Mouse (Mus musculus): ENCODE results near the gene Snrpd3.
"Not testable (repeated sequence)": the region's sequence is repeated elsewhere in the genome, so short reads cannot be mapped to it uniquely, and the experiment has no call there.

The Snrpd3 gene

DNA sequence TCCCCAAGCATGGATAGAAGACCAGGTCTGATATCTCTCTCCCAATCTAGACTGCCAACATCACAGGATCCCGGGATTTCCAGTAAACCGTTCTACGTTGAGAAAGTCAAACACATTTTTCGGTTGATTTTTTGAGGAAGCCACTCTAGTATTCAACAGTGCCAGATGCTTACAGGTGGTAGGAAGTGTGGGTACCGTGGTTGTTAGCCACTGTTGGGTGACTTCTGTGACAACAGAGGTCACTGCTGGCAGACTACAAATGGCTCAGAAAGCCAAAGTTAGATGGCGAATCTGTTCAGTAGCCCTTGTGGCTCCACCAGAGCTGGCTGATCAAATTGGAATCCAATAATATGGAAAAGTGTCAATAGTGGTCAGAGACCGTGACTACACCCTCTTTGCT lies 13.7 kb upstream of the Snrpd3 start:
- no peak for DNase-seq

DNA sequence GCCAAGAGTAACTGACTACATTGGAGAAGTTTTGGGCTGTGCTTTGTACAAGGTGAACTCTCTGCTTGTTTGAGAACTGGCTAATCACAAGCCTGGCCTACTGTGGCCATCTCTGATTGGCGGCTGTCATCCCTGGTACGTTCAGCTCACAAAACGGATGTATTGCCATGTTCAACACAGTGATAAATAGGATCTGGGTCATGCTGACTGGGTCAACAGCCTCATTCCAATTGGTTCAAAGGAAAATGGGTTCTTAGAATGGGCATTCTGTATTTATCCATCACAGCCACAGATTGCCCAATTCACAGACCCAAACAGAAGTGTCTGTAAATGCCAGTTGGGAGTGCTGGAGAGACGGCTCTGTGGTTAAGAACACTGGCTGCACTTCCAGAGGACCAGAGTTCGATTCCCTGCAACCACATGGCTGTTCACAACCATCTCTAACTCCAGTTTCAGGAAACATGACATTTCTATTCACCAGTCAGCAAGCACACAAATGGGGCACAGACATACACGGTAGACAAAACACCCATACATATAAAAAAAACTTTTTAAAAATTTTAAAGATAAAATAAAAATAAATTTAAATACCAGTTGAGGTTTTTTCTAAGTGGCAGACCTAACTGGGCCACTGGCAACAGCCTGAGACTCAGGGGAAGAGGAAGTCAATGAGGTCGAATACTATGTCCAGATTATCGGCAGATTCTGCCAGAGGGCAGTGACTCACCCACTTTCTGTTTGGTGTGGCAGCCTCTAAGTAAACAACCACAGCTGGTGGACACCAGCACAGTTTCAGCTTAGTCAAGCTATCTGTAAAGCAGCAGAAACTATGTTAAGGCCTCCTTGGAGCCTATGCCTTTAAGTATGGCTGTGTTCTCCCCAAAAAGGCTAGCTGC lies 12.9 kb upstream of the Snrpd3 start:
- no peak for DNase-seq

DNA sequence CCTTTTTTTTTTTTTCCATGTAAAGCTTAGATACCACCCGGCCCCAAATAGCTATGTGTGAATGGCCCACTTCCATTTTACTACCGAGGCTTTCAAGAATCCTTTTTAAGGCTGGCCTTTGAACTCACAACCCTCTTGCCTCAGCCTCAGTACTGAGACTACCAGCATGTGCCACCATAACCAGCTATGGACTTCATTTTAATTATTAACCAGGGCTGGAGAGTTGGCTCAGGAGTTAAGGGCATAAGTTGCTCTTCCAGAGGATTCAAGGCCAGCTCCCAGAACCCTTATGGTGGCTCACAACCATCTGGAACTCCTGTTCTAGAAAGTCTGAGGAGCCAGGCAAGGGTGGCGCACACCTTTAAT lies 12.2 kb upstream of the Snrpd3 start:
- DNase-seq: no peak

DNA sequence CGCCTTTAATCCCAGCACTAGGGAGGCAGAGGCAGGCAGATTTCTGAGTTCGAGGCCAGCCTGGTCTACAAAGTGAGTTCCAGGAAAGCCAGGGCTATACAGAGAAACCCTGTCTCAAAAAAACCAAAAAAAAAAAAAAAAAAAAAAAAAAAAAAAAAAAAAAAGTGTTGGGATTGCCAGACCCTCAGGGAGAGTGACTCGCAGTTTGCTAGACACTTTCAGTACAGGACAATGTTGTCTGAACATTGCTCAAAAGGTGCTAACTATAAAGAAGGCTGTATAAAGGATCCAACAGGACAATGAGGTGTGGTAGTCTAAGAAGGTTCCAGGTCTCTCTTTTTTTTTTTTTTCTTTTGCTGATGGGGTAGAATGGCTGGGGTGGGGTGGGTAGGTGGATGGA lies 11.4 kb upstream of the Snrpd3 start:
- not testable (repeated sequence) for DNase-seq

DNA sequence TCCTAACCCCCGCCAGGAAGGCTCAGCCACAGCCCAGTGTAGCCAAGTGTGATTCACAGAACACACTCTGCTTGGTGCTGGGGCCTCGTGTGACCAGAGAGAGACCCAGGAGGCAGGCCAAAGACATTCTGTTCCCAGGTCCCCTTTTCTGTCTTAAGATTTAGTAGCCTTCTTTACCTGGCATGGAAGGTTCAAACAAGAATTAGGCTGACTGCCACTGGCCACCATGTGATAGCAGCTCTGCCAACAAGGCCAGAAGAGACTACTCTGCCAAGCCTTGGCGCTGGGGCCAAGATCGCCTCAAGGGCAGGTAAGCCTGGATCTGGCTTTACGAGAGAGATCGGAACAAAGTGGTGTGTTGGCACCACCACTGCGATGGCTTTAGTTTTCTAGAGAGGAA lies 6.9 kb upstream of the Snrpd3 start:
- DNase-seq: peak; percentile 91

DNA sequence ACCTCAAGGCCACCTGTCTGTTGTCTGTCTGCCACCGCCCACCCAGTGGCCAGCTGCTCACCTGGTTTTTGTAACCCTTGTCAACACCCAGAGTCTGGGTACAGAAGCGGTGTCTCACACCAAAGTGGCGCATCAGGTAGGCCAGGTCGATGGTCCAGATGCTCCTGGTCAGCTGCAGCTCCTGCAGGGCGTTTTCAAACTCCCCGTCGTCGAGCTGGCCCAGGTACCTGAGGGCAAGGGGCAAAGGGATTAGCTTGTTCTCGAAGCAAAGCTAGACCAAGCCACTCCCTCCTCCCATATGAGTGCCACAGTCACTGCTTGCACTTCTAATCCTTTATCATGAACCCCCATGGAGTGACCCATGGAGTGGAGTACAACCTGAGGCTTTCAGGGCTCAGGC lies 6.3 kb upstream of the Snrpd3 start:
- peak in 1 of 2 experiments; percentile 38 for DNase-seq

DNA sequence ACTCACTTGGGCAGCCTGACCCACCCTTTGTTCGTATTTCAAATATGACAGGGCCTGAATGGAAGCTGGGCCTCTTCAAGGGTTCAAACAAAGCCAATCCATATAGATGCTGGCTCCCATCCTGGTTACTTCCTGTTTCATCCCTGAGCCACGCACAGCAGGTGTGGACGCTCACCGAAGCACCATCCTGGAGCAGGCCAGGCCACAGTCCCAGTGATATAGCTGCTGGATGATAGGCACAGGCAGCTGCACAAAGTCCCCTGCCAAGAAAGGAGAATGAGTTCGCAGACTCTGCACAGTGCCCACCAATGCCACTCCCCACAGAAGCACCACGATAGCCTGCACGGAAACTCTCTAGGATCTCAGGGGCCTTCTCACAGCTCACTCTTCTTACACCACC lies 5.5 kb upstream of the Snrpd3 start:
- DNase-seq: no peak

DNA sequence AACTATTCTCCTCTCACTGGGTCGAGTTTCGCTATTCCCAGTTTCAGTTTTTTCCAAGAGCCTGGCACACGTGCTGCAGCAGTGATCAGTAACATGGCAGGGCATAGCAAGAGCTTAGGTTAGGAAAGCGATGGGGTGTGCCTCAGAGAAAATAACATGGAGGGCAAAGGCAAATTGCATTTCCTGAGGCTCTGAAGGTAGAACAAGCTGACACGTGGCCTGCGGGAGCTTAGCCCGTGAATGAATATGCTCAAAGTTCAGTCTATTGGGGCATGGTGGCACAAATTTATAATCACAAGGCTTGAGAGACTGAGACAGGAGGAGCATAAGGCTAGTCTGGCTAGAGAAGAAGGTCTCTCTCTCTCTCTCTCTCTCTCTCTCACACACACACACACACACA lies 4.6 kb upstream of the Snrpd3 start:
- no peak for DNase-seq

DNA sequence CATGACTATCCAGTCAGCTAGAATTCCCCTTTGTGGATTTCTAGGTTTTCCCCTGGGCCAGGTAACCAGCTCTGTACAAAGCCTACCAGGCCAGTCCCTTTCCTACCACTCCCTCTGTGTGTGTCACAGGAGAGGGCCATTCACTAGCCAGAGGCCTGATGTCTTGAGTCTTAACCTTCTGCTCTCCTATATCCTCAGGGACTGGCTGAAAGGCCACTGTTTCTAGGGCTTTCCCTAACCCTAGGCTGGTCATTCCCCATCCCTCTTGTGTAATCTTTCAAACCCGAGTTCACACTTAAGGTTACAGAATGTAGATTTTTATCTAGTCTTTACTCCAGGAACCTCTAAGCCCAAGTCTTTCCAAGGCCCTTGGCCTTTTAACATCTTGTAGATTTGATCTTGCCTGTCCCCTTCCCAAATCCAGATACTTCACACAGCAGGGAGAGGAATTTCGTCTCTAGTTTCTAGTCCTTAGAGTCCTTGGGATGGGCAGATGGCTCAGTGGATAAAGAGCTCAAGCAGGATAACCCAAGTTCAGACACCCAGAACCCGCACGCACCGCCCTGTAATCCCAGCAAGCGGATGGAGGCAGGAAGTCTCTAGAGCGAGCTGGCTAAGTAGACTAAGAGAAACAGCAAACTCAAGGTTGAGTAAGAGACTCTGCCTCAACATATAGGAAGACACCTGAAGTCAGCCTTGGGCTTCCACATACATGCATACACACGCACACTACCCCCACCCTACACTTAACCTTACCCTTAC lies 3.9 kb upstream of the Snrpd3 start:
- no peak for DNase-seq

DNA sequence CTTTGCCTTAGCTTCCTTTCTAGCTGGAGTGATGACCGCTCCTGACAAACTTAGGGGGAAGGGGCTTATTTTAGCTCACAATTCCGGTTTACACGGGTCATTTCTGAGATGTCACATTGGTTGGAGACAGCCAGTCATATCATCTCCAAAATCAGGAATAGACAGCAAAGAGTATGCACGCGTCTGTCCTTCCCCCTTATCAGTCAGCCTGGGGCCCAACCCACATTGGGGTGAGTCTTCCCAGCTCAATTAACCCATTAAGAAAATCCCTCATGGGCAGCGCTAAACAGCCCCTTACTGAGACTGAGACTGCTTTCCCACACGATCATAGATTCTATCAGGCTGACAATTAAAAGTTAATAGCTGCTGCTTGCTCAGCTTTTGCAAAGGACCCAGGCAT lies 3.0 kb upstream of the Snrpd3 start:
- DNase-seq: no peak

DNA sequence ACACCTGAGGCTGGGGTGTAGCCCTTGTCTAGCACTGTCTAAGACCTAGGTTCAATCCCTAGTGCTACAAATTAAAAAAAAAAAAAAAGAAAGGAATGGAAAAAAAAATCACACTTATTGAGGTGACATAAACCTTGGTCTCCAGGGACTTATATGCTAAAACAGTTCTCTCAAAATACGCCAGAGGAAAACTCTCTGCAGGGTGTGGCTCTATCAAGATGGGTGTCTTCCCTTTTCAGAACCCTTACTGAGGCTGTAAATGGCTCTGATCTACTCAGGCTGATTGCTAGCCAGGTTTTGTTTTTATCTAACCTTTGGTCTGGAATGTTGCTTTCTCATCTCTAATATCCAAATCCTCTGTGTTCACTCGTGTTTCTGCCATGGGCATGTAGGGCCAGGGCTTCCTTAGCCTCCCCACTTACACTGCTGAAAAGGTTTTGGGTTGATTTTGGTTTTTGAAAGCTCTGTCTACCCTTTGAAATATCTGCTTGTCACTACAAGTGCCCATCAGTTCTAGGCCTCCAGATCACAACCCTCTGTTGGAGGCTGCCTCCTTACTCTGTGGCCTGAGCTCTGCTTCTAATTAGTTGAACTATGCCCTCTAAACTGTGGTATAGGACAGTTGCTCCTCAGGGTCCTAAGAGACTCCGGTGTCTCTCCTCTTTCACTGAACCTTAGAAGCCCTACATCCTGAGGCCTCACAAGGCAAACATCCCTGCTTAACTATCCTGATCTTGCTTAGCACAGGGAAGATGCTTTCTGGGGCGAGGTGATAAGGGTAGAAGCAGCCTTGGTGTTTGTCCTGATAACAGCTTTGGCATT lies 1.9 kb upstream of the Snrpd3 start:
- DNase-seq: no peak

DNA sequence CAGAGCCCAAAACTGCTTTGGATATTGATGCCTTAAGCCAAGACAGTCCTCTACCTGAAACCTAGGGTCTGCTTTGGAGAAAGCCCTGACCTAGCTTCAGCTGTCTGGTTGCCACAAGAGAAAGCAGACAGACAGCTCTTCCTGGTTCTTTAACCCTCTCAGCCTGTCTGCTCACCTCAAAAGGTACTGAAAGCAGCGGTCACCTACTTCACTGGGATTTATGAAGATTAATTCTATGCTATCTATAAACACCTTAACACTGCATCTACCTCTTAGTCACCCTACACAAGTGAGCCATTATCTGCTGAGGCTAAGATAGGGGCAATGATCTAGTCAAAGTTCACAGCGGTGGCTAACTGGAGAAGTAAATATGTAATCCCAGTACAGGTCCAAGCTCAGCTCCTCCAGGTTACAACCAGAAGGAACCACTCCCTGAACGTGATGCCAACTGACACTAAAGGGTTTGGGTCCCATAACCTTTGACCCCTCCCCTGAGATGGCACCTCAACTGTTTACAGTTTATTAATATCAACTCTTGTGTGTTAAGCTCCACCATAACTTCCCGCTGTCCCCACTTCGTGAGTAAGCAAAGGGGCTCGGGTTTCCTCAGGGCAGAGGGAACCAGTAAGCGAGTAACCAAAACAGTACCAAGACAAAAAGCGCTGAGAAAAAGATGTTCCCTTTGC lies 1.2 kb upstream of the Snrpd3 start:
- DNase-seq: peak in 1 of 2 experiments; percentile 32

DNA sequence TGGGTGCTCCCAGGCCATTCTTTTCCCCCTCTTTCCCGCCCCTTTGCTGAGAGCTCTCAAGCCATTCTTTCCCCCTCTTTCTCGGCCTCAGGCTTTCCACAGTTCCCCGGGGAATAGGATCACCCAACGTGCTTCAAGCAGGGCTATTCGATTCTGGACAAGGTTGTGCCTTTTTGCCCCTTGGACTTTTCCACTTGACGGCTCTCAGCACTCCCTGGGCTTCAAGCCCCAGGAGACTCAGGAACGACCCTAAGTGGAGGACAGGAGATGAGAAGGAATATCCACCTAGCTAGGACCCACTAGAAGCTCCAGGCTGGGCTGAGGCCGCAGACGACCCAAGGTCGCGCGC lies 653 bp upstream of the Snrpd3 start:
- no peak for DNase-seq

DNA sequence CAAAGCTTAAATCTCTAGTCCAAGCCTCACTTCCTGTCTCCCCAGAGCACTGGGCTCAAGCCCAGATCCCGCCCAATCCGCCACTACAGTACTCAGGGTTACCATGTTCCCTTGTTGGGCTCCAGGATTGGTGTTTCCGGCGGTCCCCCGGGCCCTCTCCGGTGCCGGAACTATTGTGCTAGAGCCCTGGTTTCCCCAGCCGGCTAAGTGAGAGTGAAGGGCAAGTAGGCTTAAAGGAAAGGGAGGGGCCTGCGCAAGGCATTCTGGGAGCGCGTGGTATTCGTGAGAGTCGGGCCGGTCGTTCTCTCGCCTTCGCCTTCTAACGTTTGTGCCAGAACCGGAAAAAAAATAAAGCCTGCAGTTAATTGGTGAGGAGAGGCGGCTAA lies 400 bp downstream of the Snrpd3 start, which contains the start of gene Gucd1:
TSS of gene Gucd1 (minus strand) at position 215 of the 386 bp plus-strand sequence.
- DNase-seq: peak; percentile 97 to 99

DNA sequence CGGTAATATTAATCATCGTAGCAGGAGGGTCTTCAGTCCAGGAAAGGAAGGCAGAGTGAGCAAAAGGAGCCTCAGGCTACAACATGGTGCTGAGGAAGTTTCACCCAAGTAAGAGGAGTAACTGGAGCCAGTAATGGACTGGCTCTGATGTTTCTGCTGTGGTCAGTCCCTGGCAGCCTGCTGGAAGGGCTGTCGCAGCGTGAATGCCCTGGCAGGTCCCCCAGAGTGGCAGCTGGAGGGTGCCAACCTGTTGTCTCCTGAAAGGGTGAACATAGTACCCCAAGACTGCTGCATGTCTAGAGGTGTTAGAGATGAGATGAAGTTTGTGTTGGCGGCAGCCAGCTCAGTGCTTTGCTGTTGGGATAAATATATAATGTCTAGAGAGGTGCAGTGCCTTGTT lies 3.2 kb downstream of the Snrpd3 start:
- DNase-seq: no peak

DNA sequence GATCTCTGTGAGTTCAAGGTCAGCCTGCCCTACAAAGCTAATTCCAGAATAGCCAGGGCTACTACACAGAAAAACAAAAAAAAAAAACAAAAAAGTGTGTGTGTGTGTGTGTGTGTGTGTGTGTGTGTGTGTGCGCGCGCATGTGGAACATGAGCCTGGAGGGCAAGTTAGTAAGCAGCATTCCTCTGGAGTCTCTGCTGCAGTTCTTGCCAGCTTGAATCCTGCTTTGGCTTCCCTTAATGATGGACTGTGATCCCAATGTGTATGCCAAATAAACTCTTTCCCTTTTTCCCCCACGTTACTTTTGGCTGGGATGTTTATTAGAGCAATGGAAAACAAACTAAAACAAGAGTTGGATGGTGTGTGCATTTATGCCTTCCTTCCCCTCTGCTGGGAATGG lies 4.3 kb downstream of the Snrpd3 start:
- DNase-seq: no peak

DNA sequence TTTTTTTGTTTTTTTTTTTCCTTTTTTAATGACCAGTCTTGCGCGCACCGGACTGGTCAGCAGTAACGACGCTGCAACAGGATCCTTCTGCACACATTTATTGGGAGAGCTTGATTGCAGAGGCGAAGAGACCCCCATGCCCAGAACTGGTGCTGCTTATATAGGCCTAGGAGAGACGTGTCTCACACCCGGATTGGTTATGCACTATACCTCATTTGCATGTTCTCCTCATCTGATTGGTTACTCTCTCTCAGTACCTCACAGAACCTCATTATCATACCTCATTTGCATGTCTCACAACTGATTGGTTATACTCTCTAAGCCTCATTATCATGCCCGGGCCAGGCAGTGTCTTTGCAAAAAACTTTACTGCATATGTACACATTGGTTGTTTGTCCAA lies 8.1 kb downstream of the Snrpd3 start:
- not testable (repeated sequence) for DNase-seq

DNA sequence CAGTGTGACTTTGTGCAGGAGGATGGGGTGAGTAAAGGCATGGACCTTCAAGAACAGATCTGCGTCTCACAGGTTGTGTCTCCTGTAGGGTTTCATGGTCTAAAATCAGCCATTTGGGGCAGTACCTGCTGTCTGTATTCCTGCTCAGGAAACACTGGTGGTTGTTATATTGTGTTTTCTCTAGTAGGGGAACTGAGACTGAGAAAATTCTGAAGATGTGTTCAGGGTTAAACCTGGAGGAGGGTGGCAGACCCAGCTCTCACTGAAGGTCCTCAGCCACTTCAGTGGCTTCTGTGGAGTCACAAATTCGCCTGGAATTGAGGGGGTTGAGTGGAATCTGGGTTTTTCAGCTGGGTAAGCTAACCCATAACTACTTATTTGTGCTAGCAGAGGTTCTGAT lies 13.0 kb downstream of the Snrpd3 start:
- no peak for DNase-seq

DNA sequence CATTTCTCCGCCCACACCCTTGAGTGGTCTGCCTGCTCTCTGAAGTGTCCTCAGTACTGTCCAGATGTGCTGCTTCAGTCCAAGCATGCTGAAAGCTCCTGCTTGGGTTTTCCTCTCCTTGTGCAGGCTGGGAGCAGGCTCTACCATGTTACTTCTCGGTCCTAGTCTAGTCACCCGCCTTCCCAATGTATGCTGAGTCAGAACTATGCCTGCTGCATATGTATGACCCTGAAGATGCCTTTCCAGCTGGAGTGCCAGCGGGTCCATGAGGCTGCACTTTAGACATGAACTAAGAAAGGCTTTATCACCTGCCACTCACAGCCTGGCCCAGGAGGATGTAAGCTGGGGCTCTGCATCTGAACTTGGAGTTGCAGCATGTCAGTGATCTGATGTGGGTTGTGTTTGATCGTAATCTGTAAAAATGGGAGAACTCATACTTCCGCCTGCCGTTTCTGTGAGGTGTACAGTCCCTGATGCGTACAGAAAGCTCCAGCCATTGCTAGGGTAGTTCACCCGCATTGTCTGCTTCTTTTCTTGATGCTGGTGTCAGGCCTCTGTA lies 14.3 kb downstream of the Snrpd3 start:
- no peak for DNase-seq

DNA sequence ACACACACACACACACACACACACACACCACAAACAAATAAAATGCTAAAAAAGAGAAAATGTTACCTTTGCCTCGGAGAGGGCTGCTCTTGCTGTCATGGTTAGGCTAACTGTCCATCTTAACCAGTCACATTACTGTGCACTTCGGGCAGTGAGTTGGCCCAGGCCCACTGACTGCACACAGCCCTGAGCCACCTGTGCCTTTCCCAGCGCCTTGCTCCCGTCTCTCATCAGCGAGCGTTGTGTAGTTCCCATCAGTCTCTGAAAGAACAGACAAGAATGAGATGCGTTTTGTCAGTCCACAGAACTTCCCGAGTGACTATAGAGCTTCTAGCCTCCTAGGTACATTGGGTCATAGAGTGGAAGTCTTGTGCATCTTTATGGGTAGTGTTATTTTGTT lies 16.9 kb downstream of the Snrpd3 start:
- DNase-seq: no peak

DNA sequence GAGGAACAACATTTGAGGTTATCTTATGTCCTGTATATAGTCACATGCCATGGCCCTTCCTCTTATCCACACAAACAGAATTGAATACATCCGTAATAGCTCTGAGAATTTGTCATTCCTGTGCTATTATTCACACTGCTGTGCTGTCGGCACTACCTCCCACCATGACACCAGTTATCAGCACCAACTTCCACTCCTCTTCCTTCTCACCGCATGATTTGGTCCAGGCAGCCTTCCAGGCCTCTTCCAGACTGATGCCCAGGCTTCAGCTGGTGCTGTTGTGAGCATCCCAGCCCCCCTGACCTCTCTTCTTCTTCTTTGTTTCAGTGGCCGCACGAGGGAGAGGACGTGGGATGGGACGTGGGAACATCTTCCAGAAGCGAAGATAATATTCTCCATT lies 17.6 kb downstream of the Snrpd3 start:
- DNase-seq: peak; percentile 86 to 91

DNA sequence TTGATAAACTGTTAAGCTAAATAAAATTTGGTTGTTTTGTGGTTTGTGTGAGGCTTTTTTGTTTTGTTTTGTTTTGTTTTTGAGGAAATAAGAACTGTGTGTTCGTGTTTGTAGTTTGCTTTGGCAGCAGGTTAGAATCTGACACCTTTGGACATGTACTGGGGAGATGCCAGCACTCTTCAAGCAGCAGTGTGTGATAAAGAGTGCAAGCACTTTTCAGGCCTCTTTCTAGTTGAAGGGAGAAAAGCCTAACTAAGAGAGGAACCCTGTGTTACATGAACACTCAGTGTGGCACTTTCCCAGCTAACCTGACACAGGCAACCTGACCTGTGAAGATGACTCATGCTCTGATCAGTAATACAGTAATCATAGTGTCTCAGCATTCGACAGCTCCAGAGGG lies 18.1 kb downstream of the Snrpd3 start:
- peak; percentile 43 to 53 for DNase-seq

DNA sequence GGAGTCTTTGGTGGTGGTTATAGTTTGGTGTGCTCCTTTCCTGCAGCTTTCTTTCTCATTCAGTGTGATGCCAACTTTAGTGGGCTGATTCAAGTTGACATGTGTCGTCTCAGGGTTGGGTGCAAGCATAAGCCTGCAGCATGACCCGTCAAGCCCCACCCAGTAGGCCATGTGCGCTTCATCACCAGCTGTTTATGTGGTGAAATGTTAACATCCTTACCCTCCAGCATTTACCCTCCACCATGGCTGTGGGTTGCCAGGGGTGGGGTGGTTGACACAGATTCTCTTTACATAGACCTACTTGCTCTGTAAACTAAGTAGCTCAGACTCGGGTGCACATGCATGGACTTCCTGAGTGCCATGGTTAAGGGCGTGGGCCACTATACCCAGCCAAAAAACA lies 18.8 kb downstream of the Snrpd3 start:
- no peak for DNase-seq
